In the genomic region with DNA sequence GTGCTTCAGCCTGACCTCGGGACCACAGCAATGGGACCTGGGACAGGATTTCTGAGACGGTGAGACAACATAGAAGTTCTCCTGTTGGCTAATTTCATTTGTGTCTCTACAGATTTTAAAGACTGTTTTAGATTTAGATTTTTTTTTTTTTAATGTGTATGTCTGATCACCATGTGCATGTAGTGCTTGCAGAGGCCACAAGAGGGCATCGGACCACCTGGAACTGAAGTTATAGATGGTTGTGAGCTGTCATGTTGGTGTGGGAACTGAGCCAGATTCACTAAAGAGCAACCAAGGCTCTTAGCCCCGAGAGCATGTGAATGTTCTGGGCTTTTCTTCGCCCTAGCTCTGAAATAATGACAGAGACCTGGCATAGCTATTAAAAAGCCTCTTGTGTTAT, we compare ENCODE assay signal across 9 mouse cellular contexts. TPM values are rescaled to one million over a fixed set of nuclear protein-coding genes. Genes with fewer than 3 reads are reported as not detected.
DNase-seq lines count a peak whose midpoint lies in the region; ATAC-seq lines count a peak whose summit lies in the region.
"Had no signal": no experiment of that assay in that cellular context is flagged by ENCODE, and none has a peak within 500 bp of the region (broad histone marks: within the 10 kb centered on the region; RNA-seq: fewer than 3 reads in every experiment).

No protein-coding gene starts in this region.

- peak; percentile 73 to 78 for DNase-seq in cerebellum, postnatal 10 days
- DNase-seq in cerebellum, adult 9-10 months, result no peak
- DNase-seq in liver, result peak; percentile 73
- DNase-seq in R1 (ENCODE audit: low read depth, low spot score), result peak; percentile 80
- DNase-seq in induced T-regulatory cell, adult 2 months (ENCODE audit: low read depth), result peak; percentile 90
- peak; percentile 90 for DNase-seq in naive thymus-derived CD4-positive, alpha-beta T cell, adult 2 months (ENCODE audit: low read depth)
- no peak for DNase-seq in frontal cortex, postnatal 14 days (ENCODE audit: low spot score in 2 of 2)

- H3K27ac ChIP-seq in liver, embryonic 12.5 days, result no peak overlapping the region
- H3K27ac ChIP-seq: heart, embryonic 15.5 days had no signal

- no peak overlapping the region for H3K4me3 ChIP-seq in liver, embryonic 12.5 days
- H3K4me3 ChIP-seq: heart, embryonic 15.5 days had no signal

- peaks cover 19% of the 10 kb centered on the region for H3K27me3 ChIP-seq in liver, embryonic 12.5 days (replicated peaks)

- no peak overlapping the region for H3K4me2 ChIP-seq in liver, embryonic 12.5 days
- H3K4me2 ChIP-seq: heart, embryonic 15.5 days had no signal

- H3K9ac ChIP-seq in liver, embryonic 12.5 days, result no peak overlapping the region
- H3K9ac ChIP-seq: heart, embryonic 15.5 days had no signal

- peaks cover 18% of the 10 kb centered on the region for H3K4me1 ChIP-seq in liver, embryonic 12.5 days

- WGBS in liver, embryonic 12.5 days (ENCODE audit: insufficient replicate concordance), result 31% methylated on average over 5 of the region's 5 CpGs

- no peaks in the 10 kb centered on the region for H3K36me3 ChIP-seq in liver, embryonic 12.5 days
- H3K36me3 ChIP-seq: heart, embryonic 15.5 days had no signal

- H3K9me3 ChIP-seq in liver, embryonic 12.5 days (replicated peaks), result no peaks in the 10 kb centered on the region
- H3K9me3 ChIP-seq: heart, embryonic 15.5 days had no signal

- ATAC-seq in liver, embryonic 12.5 days, result no peak

RNA-seq across cellular contexts. Expression of gene Cebpb, which starts 8.1 kb away (rescaled TPM):
- 21.8 and 23.4 TPM in 2 replicates for polyA plus RNA-seq in liver, embryonic 12.5 days (2016; fragmentation: Nextera tagmentation; extraction: Ambion mirVana)

RNA-seq across cellular contexts. Expression of gene Tmem189, which starts 9.0 kb away (rescaled TPM):
- polyA plus RNA-seq in liver, embryonic 12.5 days (2016; fragmentation: Nextera tagmentation; extraction: Ambion mirVana), result 27.3 and 30.4 TPM in 2 replicates

RNA-seq across cellular contexts. Expression of gene Gm20431, which starts 19.4 kb away (rescaled TPM):
- polyA plus RNA-seq in liver, embryonic 12.5 days (2016; fragmentation: Nextera tagmentation; extraction: Ambion mirVana), result 1.8 and 4.8 TPM in 2 replicates

RNA-seq across cellular contexts. Expression of gene Ube2v1, which starts 48.8 kb away (rescaled TPM):
- polyA plus RNA-seq in liver, embryonic 12.5 days (2016; fragmentation: Nextera tagmentation; extraction: Ambion mirVana), result 256 and 259 TPM in 2 replicates

Comparison
In these comparisons a context has a peak if more than half of its experiments do, and no peak if none do; other contexts are left out.
1. DNase-seq: peak in cerebellum, postnatal 10 days (2 of 2), liver (single experiment), R1 (single experiment), induced T-regulatory cell, adult 2 months (single experiment) and naive thymus-derived CD4-positive, alpha-beta T cell, adult 2 months (single experiment); none in cerebellum, adult 9-10 months (single experiment) and frontal cortex, postnatal 14 days (0 of 2).